Mouse (Mus musculus): ENCODE results near the gene Col5a1. TPM values are rescaled to one million over a fixed set of nuclear protein-coding genes. Genes with fewer than 3 reads are reported as not detected.
A peak's percentile ranks its signal among the peaks of the same experiment; 100 is the strongest.

Col5a1 gene
- total and polyA plus RNA-seq, 3 experiments = 31.1 to 75.5 TPM; not detected in 1

DNA sequence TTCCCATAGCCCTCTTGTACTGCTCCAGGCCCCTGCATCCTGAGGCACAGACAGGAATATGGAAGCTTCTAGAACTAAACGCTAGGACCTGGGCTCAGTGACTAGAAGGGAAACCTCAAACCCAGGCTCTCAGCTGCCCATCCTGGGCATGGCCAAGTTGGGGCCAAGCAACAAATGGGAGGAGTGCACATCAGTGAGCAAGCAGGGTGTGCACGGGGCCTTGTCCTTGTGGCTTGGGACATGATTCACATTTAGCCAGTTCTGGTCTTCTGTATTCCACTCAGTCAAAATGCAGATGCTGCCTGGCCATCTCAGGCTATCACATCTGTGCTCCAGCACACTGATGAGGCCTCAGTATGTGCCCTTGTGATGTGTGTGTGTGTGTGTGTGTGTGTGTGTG, 49.2 kb downstream of the Col5a1 start:
- Histone ChIP-seq H3K4me3 (ENCODE audit: control insufficient read depth in 1 of 2, insufficient read depth in 1 of 2, low read depth in 2 of 2, low read length in 2 of 2) (no peak overlapping the region), H3K36me3 (ENCODE audit: control insufficient read depth in 1 of 2, insufficient read depth in 2 of 2, low read length in 2 of 2) (no peaks in the 10 kb centered on the region), H3K4me1 (ENCODE audit: control insufficient read depth in 1 of 2, insufficient read depth in 2 of 2, low read length in 2 of 2) (no peaks in the 10 kb centered on the region), H3K79me2 (ENCODE audit: control insufficient read depth, insufficient read depth, low read length, poor library complexity) (no peaks in the 10 kb centered on the region), H3K27me3 (ENCODE audit: control insufficient read depth in 1 of 2, insufficient read depth in 2 of 2, low read length in 2 of 2) (peaks cover 0 to 2% of the 10 kb centered on the region in 2 experiments; a peak in 1 of 4 replicates), H3K27ac (ENCODE audit: control insufficient read depth, low read depth, low read length) (no peak overlapping the region), H3K9ac (ENCODE audit: control insufficient read depth, low read depth, low read length, poor library complexity, severe bottlenecking) (no peak overlapping the region), H3K9me3 (replicated peaks; ENCODE audit: insufficient read depth, low read length) (no peaks in the 10 kb centered on the region)
- TF ChIP-seq ELF1 (IDR thresholded peaks at IDR 0.05; ENCODE audit: low read depth, low read length) (no peak), E2F4 (IDR thresholded peaks at IDR 0.05; ENCODE audit: borderline replicate concordance, low read depth, low read length) (no peak), RAD21 (IDR thresholded peaks at IDR 0.05; ENCODE audit: low read depth, low read length) (no peak), POLR2AphosphoS2 (IDR thresholded peaks at IDR 0.05; ENCODE audit: low read length) (no peak), TAL1 (IDR thresholded peaks at IDR 0.05; ENCODE audit: low read length) (no peak), NRF1 (IDR thresholded peaks at IDR 0.05; ENCODE audit: insufficient read depth, low read depth, low read length, poor library complexity, severe bottlenecking) (no peak), USF1 (IDR thresholded peaks at IDR 0.05; ENCODE audit: low read depth, low read length) (no peak), SMC3 (IDR thresholded peaks at IDR 0.05; ENCODE audit: low read depth, low read length) (no peak), JUND (IDR thresholded peaks at IDR 0.05; ENCODE audit: low read depth, low read length) (no peak), MXI1 (IDR thresholded peaks at IDR 0.05; ENCODE audit: low read depth, low read length) (no peak)
- no peak for DNase-seq (ENCODE audit: low read depth, low spot score)

DNA sequence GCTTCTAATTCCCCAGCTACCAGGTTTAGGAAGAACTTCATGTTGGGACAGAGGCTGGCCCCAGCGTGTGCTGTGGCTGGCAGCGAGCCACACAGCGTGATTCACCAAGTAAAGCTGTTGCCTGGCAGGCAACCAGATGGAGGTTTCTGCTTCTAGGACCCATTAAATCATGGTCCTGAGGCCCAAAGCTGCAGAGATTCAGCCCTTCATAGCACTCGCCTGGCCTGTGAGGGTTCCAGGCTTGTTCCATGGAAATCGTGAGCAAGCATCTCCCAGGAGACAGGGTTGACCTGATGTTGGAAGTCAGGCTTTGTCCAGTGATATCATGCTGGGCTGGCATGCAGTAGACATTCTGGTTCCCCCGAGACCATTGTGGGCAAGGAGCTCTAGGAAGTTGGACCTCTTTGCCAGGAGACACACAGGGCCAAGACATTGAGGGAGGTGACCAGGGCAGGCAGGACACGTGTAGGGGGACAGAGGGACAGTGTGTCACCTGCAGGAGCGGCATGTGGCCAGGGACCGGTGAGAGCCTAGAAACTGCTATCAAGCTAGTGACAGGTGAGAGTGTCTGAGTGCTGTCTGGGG, 50.5 kb downstream of the Col5a1 start:
- Histone ChIP-seq H3K79me2 (ENCODE audit: control insufficient read depth, insufficient read depth, low read length, poor library complexity) (no peaks in the 10 kb centered on the region), H3K27ac (ENCODE audit: control insufficient read depth, low read depth, low read length) (no peak overlapping the region), H3K27me3 (ENCODE audit: control insufficient read depth in 1 of 2, insufficient read depth in 2 of 2, low read length in 2 of 2) (peaks cover 0 to 2% of the 10 kb centered on the region in 2 experiments; a peak in 1 of 4 replicates), H3K36me3 (ENCODE audit: control insufficient read depth in 1 of 2, insufficient read depth in 2 of 2, low read length in 2 of 2) (no peaks in the 10 kb centered on the region), H3K4me3 (ENCODE audit: control insufficient read depth in 1 of 2, insufficient read depth in 1 of 2, low read depth in 2 of 2, low read length in 2 of 2) (no peak overlapping the region), H3K9ac (ENCODE audit: control insufficient read depth, low read depth, low read length, poor library complexity, severe bottlenecking) (no peak overlapping the region), H3K9me3 (replicated peaks; ENCODE audit: insufficient read depth, low read length) (no peaks in the 10 kb centered on the region), H3K4me1 (ENCODE audit: control insufficient read depth in 1 of 2, insufficient read depth in 2 of 2, low read length in 2 of 2) (no peaks in the 10 kb centered on the region)
- DNase-seq (ENCODE audit: low read depth, low spot score) = peak; percentile 46
- TF ChIP-seq USF2 (IDR thresholded peaks at IDR 0.05; ENCODE audit: borderline replicate concordance in 1 of 2, insufficient read depth in 1 of 2, low read depth in 1 of 2, low read length in 2 of 2) (no peak), RCOR1 (IDR thresholded peaks at IDR 0.05; ENCODE audit: low read depth, low read length) (peak; percentile 51; the same call in 1 of the 2 replicates), SMC3 (IDR thresholded peaks at IDR 0.05; ENCODE audit: low read depth, low read length) (no peak)

DNA sequence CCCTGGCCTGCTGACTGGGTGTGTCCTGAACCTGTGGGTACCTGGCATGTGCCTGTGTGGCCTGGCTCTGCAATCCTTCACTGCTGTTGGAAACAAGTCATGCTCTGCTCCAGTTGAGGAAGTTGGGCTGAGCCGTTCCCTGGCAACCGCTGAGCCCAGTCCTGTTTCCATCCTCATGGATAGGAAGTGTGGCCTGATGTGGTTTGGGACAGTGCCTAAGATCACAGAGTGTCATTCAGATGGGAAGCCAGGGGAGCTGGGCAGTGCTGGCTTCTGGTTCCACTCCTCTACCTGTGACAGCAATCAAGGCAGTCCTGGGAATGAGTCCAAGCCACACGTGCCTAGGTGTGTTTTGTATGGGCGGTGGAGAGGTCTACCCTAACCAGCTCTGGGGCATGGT, 53.2 kb downstream of the Col5a1 start:
- Histone ChIP-seq H3K4me1 (ENCODE audit: control insufficient read depth in 1 of 2, insufficient read depth in 2 of 2, low read length in 2 of 2) (no peaks in the 10 kb centered on the region), H3K79me2 (ENCODE audit: control insufficient read depth, insufficient read depth, low read length, poor library complexity) (no peaks in the 10 kb centered on the region), H3K4me3 (ENCODE audit: control insufficient read depth in 1 of 2, insufficient read depth in 1 of 2, low read depth in 2 of 2, low read length in 2 of 2) (no peak overlapping the region), H3K9ac (ENCODE audit: control insufficient read depth, low read depth, low read length, poor library complexity, severe bottlenecking) (no peak overlapping the region), H3K36me3 (ENCODE audit: control insufficient read depth in 1 of 2, insufficient read depth in 2 of 2, low read length in 2 of 2) (no peaks in the 10 kb centered on the region), H3K27me3 (ENCODE audit: control insufficient read depth in 1 of 2, insufficient read depth in 2 of 2, low read length in 2 of 2) (peaks cover 0 to 2% of the 10 kb centered on the region in 2 experiments; a peak in 1 of 4 replicates), H3K27ac (ENCODE audit: control insufficient read depth, low read depth, low read length) (no peak overlapping the region), H3K9me3 (replicated peaks; ENCODE audit: insufficient read depth, low read length) (no peaks in the 10 kb centered on the region)
- no peak for DNase-seq (ENCODE audit: low read depth, low spot score)
- no peak for TF ChIP-seq ELF1 (IDR thresholded peaks at IDR 0.05; ENCODE audit: low read depth, low read length)
- no peak for TF ChIP-seq USF1 (IDR thresholded peaks at IDR 0.05; ENCODE audit: low read depth, low read length)
- TF ChIP-seq USF2 (IDR thresholded peaks at IDR 0.05; ENCODE audit: borderline replicate concordance in 1 of 2, insufficient read depth in 1 of 2, low read depth in 1 of 2, low read length in 2 of 2) = no peak
- no peak for TF ChIP-seq TBP (IDR thresholded peaks at IDR 0.05; ENCODE audit: low read depth, low read length)
- no peak for TF ChIP-seq MYB (IDR thresholded peaks at IDR 0.05; ENCODE audit: low read depth, low read length)
- TF ChIP-seq ZNF384 (IDR thresholded peaks at IDR 0.05; ENCODE audit: low read depth, low read length) = no peak
- no peak for TF ChIP-seq CHD2 (IDR thresholded peaks at IDR 0.05; ENCODE audit: low read length)
- TF ChIP-seq ZKSCAN1 (IDR thresholded peaks at IDR 0.05; ENCODE audit: low read depth, low read length) = no peak
- TF ChIP-seq JUND (IDR thresholded peaks at IDR 0.05; ENCODE audit: low read depth, low read length) = no peak
- TF ChIP-seq GATA1 (IDR thresholded peaks at IDR 0.05; ENCODE audit: low read depth, low read length) = no peak
- TF ChIP-seq MXI1 (IDR thresholded peaks at IDR 0.05; ENCODE audit: low read depth, low read length) = no peak
- TF ChIP-seq MAX (IDR thresholded peaks at IDR 0.05; ENCODE audit: low read length) = no peak
- TF ChIP-seq MAZ (IDR thresholded peaks at IDR 0.05; ENCODE audit: low read depth, low read length) = no peak
- no peak for TF ChIP-seq NRF1 (IDR thresholded peaks at IDR 0.05; ENCODE audit: insufficient read depth, low read depth, low read length, poor library complexity, severe bottlenecking)
- no peak for TF ChIP-seq TAL1 (IDR thresholded peaks at IDR 0.05; ENCODE audit: low read length)
- no peak for TF ChIP-seq POLR2AphosphoS2 (IDR thresholded peaks at IDR 0.05; ENCODE audit: low read length)
- no peak for TF ChIP-seq EP300 (IDR thresholded peaks at IDR 0.05; ENCODE audit: low read depth in 1 of 2, low read length in 2 of 2)
- no peak for TF ChIP-seq POLR2AphosphoS5 (IDR thresholded peaks at IDR 0.05; ENCODE audit: borderline replicate concordance, low read depth, low read length)
- TF ChIP-seq POLR2A (IDR thresholded peaks at IDR 0.05; ENCODE audit: control insufficient read depth in 1 of 2, insufficient read depth in 1 of 2, low read depth in 1 of 2, low read length in 2 of 2, poor library complexity in 1 of 2) = no peak
- TF ChIP-seq MYC (IDR thresholded peaks at IDR 0.05; ENCODE audit: low read depth, low read length) = no peak
